Mouse (Mus musculus) thymus, adult 18-20 months (tissue): ENCODE data around the gene Mn1.

Experiments
- DNase-seq, 2 experiments: peaks; one replicate each; pipeline ENCODE4 v3.0.0; 2022; ENCODE audit warnings: mixed read lengths in 2 of 2

Gene Mn1

GRCm38 (mm10) chr5:111416591-111417374 is at the start of gene Mn1:
Mn1 (plus strand) TSS chr5:111417362.
- peak; percentile 64 to 68 for DNase-seq

GRCm38 (mm10) chr5:111367937-111368517 is 49.1 kb upstream of the Mn1 start:
- no peak for DNase-seq

DNA sequence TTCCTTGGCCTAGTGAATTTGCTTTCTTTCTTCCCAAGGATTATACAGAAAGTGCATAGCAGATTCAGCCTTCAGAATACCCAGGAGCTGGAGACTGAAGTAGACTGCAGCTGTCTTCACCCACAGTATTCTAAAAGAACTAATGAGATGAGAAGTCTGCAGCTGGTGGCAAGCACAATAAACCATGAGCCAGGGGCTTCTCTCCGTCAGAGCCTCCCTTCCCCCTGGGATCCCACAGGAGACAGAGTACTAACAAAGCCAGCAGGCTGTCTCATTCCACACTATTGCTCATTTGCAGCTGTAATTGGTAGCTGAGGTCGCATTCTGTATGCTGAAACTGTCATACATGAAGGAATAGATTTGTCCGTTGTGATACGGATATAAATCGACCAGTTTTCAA is 48.6 kb upstream of the Mn1 start:
- DNase-seq: no peak

- DNase-seq: no peak
Measured at GRCm38 (mm10) chr5:111375616-111376015, 41.5 kb upstream of the Mn1 start.

- DNase-seq: no peak
Measured at GRCm38 (mm10) chr5:111376276-111377020, 40.7 kb upstream of the Mn1 start.

GRCm38 (mm10) chr5:111378126-111378993 is 38.8 kb upstream of the Mn1 start:
- DNase-seq: no peak

DNA sequence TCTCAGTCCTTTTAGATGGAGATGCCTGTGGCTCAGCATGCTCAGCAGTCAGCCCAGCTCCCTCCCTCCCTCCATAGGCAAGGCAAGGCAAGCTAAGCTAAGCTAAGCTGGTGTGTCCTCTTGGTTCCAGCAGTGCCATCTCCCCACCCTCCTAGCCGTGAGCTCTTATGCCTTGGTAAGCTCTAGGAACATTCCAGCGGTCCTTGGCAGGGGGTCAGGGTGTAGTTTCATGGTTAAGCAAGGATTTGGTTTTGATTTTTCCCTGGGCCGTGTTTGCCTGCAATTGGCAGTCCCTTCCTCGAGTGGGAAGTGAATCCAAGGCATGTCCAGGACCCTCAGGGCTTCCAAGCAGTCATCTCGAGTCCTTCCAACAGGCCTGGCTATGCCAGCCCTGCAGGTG is 33.8 kb upstream of the Mn1 start:
- no peak for DNase-seq

DNA sequence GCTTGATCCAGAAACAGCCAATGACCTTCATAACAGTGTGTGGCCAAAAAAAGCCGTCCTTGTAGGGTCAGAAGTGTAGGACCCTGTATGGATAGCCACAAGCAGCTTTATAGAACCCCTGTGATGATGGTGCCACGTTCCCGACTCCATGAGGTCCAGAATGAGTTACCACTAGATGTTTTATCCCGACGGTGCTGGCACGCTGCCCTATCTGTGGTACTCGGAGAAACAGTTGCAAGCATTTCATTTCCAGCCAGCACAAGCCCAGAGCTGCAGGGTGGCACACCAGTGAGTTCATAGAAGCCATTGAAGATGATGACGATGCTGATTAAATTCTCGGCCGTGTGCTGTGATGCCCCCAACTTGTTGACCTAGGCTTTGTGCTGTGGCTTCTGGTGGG is 26.3 kb upstream of the Mn1 start:
- DNase-seq: no peak

DNA sequence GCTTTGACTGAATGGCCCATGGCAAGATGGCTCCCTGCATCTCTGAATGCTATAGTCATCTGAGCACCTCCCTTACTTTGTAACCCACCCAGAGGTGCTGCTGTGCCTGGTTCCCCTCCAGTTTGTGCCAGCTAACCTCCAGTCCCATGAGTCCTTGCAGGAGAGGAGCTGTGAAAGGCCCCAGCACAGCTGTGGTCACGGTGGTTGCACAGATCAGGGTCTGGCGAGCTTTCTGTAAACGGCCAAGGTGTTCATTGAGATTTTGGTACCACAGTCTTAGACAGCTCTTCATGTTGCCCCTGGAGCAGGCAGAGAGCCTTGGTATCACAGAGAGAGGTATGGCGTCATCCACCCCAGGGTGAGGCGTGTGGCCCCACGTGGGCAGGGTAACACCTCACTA is 25.7 kb upstream of the Mn1 start:
- no peak for DNase-seq

DNA sequence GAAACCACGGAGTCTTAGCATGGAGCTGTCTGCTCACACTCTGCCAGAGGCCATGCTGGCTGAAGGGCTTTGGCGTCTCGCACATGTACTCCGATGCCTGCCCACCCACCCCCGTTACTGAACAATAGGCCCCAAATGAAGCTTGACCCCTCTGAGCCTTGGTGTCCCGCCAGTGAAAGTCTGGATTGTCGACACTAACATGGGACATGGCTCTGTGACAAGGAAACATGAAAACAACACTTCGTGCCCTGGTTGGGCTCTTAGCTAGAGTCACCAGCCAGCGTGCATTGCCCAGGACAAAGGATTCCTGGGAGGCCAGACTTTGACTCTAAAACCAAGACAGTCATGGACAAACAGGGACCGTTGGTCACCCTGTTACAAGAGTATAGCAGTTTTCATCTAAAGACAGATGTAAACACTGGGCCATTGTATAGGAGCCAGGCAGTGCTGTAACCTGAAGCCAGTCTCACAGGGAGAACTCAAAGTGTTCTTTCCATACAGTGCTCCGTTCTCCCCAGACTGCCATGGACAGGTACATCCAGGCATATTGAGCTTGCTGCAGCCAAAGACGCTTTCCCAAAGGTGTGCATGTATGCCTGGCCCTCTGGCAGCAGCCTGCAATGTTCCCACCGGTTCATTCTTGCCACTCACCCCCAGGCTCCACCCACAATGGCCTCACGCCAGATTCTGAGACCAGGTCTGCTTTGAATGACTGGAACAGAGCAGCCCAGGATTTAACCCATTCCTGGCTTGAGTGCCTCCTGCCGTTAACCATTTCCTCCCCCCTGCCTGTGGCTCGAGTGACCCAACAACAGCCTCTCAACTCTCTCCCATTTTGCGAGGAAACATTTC is 23.6 kb upstream of the Mn1 start:
- DNase-seq: no peak

- no peak for DNase-seq
Measured at GRCm38 (mm10) chr5:111394198-111395053, 22.7 kb upstream of the Mn1 start.

GRCm38 (mm10) chr5:111395771-111396170 is 21.4 kb upstream of the Mn1 start:
- no peak for DNase-seq

- DNase-seq: no peak
Measured at GRCm38 (mm10) chr5:111396199-111396598, 21.0 kb upstream of the Mn1 start.

DNA sequence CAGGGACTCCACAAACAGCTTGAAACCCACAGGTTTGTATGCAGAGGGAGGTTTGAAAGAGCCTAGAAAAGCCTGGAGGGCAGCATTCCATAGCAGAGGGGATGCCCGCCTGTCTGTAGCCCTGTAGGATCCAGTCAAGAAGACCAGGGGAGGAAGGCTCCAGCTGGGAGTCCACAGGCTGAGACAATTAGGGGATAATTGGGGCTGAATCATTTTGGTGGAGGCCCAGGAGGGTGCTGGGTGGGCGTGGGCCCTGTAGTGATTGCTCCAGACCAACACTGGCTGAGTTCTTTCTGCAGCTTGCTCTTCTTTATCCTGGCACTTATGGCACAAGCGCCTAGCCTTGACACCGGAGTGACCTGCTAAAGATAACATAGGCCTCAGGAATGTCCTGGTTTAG is 18.7 kb upstream of the Mn1 start:
- no peak for DNase-seq

DNA sequence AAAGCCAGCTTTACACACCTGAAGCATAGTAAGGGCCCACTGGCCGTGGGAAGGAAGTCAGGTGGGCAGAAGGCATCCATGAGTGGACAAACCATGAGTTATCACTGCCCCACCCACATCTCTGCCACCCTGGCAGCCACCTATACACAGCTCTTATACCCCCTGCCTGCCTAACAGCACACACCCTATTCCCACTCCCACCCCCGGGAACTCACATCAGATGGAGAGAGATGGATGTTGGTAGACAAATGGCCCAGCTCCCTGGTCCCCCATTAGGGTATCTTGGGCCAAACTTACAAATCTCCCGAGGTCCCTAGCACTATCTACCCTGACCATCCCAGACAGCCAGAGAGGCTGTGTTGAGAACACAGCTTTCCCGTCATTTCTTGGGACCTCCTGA is 17.9 kb upstream of the Mn1 start:
- no peak for DNase-seq

- DNase-seq: no peak
Measured at GRCm38 (mm10) chr5:111401879-111402650, 15.1 kb upstream of the Mn1 start.

DNA sequence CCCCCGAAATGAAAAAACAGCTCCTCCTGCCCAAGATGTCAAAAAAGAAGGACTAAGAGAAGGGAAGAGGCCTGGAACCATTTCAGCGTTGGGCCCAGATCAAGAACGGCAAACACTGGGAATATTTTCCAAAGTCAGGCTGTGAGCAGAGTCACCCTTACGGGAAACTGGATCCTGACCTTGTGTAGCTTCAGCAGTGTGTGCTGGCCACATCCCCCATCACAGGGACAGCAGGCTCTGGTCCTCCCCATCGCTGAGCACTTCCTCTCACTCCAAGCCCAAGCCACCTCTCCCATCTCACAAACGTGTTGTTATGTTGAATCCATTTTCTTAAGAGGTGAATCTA is 14.5 kb upstream of the Mn1 start:
- no peak for DNase-seq

DNA sequence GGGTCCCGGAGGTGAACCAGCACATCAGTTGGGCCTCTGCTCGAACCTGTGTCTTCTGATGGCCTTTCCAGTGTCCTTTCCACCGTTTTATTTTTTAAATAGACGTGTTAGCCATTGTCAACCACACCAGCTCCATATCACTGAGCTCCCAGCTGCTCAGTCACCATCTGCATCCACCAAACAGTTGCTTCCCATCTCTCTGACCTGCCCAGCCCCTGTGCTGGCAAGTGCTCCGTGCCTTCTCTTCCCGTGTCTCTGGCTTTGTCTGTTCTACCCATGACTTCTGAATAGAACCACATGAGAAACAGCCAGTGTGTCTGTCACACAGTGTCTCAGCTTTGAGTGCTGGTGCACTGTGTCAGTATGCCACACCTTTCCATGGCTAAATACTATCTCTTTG is 12.4 kb upstream of the Mn1 start:
- no peak for DNase-seq

DNA sequence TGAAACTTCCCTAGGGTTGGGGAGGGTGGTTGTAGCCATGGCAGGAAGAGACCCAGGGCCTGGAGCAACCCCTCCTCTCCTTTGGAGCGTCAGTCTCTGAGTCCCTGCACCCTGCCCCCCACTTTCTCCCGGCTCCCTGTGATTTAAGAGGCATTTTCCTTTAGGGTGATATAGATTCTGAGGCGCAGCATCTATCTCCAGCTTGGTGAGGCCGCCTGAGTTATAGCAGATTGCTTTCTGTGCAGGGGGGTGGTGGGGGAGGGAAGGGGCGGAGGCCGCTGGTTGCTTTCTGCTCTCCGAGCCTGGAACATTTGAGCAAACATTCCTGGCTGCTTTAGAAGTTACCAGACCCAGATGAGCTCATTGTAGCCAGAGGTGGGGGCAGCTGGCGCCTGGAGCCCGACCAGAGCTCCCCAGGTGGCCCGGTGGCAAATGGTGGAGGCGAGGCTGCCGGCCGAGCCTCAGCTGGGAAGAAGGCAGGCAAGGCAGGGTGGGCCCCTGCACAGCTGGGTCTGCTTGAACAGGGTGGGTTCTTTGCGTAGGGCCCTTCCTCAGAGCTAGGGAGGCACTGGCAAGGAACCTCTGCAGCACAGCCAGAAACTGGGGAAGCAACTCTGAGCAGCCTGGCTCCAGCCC is 8.6 kb upstream of the Mn1 start:
- DNase-seq: no peak
